Mouse (Mus musculus): Measurements from ENCODE around the gene Brsk1.
A peak's percentile ranks its signal among the peaks of the same experiment; 100 is the strongest.

Brsk1 gene

GRCm38 (mm10) chr7:4668506-4668905, 21.9 kb upstream of the Brsk1 start:
- DNase-seq (ENCODE audit: low spot score in 2 of 2): no peak

GRCm38 (mm10) chr7:4669156-4669555, 21.2 kb upstream of the Brsk1 start:
- DNase-seq (ENCODE audit: low spot score in 2 of 2): no peak

- no peak for DNase-seq (ENCODE audit: low spot score in 2 of 2)
Observed at GRCm38 (mm10) chr7:4670655-4671255, 19.6 kb upstream of the Brsk1 start.

- no peak for DNase-seq (ENCODE audit: low spot score in 2 of 2)
Observed at GRCm38 (mm10) chr7:4671956-4672355, 18.4 kb upstream of the Brsk1 start.

- DNase-seq (ENCODE audit: low spot score in 2 of 2): no peak
Observed at GRCm38 (mm10) chr7:4674114-4674731, 16.2 kb upstream of the Brsk1 start.

- no peak for DNase-seq (ENCODE audit: low spot score in 2 of 2)
Observed at GRCm38 (mm10) chr7:4675200-4675599, 15.2 kb upstream of the Brsk1 start.

- no peak for DNase-seq (ENCODE audit: low spot score in 2 of 2)
Observed at GRCm38 (mm10) chr7:4683307-4683706, 7.1 kb upstream of the Brsk1 start.

GRCm38 (mm10) chr7:4684203-4684602, 6.2 kb upstream of the Brsk1 start:
- peak in 1 of 2 experiments; percentile 21 for DNase-seq (ENCODE audit: low spot score in 2 of 2)

- DNase-seq (ENCODE audit: low spot score in 2 of 2): peak; percentile 90 to 91
Observed at GRCm38 (mm10) chr7:4684632-4685417, 5.6 kb upstream of the Brsk1 start, which contains the start of gene Hspbp1. Hspbp1 (minus strand) TSS chr7:4685068.

- DNase-seq (ENCODE audit: low spot score in 2 of 2): peak in 1 of 2 experiments; percentile 38
Observed at GRCm38 (mm10) chr7:4690951-4691653, 698 bp downstream of the Brsk1 start.

- DNase-seq (ENCODE audit: low spot score in 2 of 2): no peak
Observed at GRCm38 (mm10) chr7:4693004-4693403, 2.6 kb downstream of the Brsk1 start.

- DNase-seq (ENCODE audit: low spot score in 2 of 2): no peak
Observed at GRCm38 (mm10) chr7:4702334-4702733, 11.9 kb downstream of the Brsk1 start.

GRCm38 (mm10) chr7:4703195-4703594, 12.8 kb downstream of the Brsk1 start:
- DNase-seq (ENCODE audit: low spot score in 2 of 2): no peak

- peak in 1 of 2 experiments; percentile 31 for DNase-seq (ENCODE audit: low spot score in 2 of 2)
Observed at GRCm38 (mm10) chr7:4705098-4705497, 14.7 kb downstream of the Brsk1 start.

- no peak for DNase-seq (ENCODE audit: low spot score in 2 of 2)
Observed at GRCm38 (mm10) chr7:4712594-4712993, 22.2 kb downstream of the Brsk1 start.

- DNase-seq (ENCODE audit: low spot score in 2 of 2): no peak
Observed at GRCm38 (mm10) chr7:4716955-4717354, 26.6 kb downstream of the Brsk1 start.

GRCm38 (mm10) chr7:4719276-4719675, 28.9 kb downstream of the Brsk1 start:
- no peak for DNase-seq (ENCODE audit: low spot score in 2 of 2)

GRCm38 (mm10) chr7:4723508-4723907, 33.1 kb downstream of the Brsk1 start:
- peak; percentile 26 to 57 for DNase-seq (ENCODE audit: low spot score in 2 of 2)

GRCm38 (mm10) chr7:4724359-4724758, 34.0 kb downstream of the Brsk1 start:
- DNase-seq (ENCODE audit: low spot score in 2 of 2): no peak

- no peak for DNase-seq (ENCODE audit: low spot score in 2 of 2)
Observed at GRCm38 (mm10) chr7:4725169-4725568, 34.8 kb downstream of the Brsk1 start, which contains the start of gene Tmem150b. Tmem150b (minus strand) TSS chr7:4725249.

GRCm38 (mm10) chr7:4731090-4731489, 40.7 kb downstream of the Brsk1 start:
- DNase-seq (ENCODE audit: low spot score in 2 of 2): no peak

- no peak for DNase-seq (ENCODE audit: low spot score in 2 of 2)
Observed at GRCm38 (mm10) chr7:4732968-4733392, 42.6 kb downstream of the Brsk1 start.
